Mouse (Mus musculus) kidney, embryonic 14.5 days (tissue): ENCODE measurements around the gene Ip6k1. TPM values are rescaled to one million over a fixed set of nuclear protein-coding genes. Genes with fewer than 3 reads are reported as not detected.

Source experiments
- ATAC-seq: fragments of 200-750 bp; cut with Nextera tagmentation; 2 replicates; pipeline ENCODE4 v1.8.0; 2017; ENCODE audit warnings: moderate number of reproducible peaks, mild to moderate bottlenecking, moderate TSS enrichment, moderate library complexity; ENCODE audit not compliant: low FRiP score, low TSS enrichment
- H3K27ac ChIP-seq: fragments of 300-500 bp; sonication (generic); 2 replicates; pipeline ENCODE4 v1.5.1; 2014; ENCODE audit warnings: low read depth, mild to moderate bottlenecking, low read length, moderate library complexity, mixed read lengths
- H3K27me3 ChIP-seq: fragments of 300-500 bp; sonication (generic); 2 replicates; pipeline ENCODE4 v1.6.1; 2014; ENCODE audit warnings: mild to moderate bottlenecking, low read length; ENCODE audit not compliant: control insufficient read depth, insufficient read depth
- H3K36me3 ChIP-seq: fragments of 300-500 bp; sonication (generic); 2 replicates; pipeline ENCODE4 v1.6.1; 2014; ENCODE audit warnings: low read length, mixed read lengths; ENCODE audit not compliant: control insufficient read depth, insufficient read depth
- H3K4me1 ChIP-seq: fragments of 300-500 bp; sonication (generic); 2 replicates; pipeline ENCODE4 v1.6.1; 2014; ENCODE audit warnings: low read length, mixed read lengths; ENCODE audit not compliant: control insufficient read depth, insufficient read depth
- H3K4me2 ChIP-seq: fragments of 300-500 bp; sonication (generic); replicated peaks from 2 replicates; pipeline ENCODE4 v1.6.1; 2014; ENCODE audit warnings: low read depth, mild to moderate bottlenecking, low read length
- H3K4me3 ChIP-seq: fragments of 300-500 bp; sonication (generic); 2 replicates; pipeline ENCODE4 v1.5.1; 2014; ENCODE audit warnings: mild to moderate bottlenecking, low read length
- H3K9ac ChIP-seq: fragments of 300-500 bp; sonication (generic); 2 replicates; pipeline ENCODE4 v1.6.1; 2014; ENCODE audit warnings: low read depth, mild to moderate bottlenecking, low read length, moderate library complexity
- H3K9me3 ChIP-seq: fragments of 300-500 bp; sonication (generic); 2 replicates; pipeline ENCODE4 v1.6.1; 2016; ENCODE audit warnings: low read length; ENCODE audit not compliant: control insufficient read depth
- WGBS: fragments of 180-500 bp; shearing (Covaris S2); extraction: QIAGEN DNeasy Blood & Tissue Kit; methylation state at CpG from one replicate; pipeline ENCODE4 v1.1.7; 2014; 5-methylcytosine and 5-hydroxymethylcytosine counted together
- polyA plus RNA-seq: library from polyadenylated mRNA; unstranded; fragments of >200 nt; fragmentation: Nextera tagmentation; extraction: Ambion mirVana; gene quantifications from 2 replicates; pipeline ENCODE4 v1.2.1, GENCODE M21; 2014

The Ip6k1 gene
- polyA plus RNA-seq, 1 experiment from 2014 or later = 28.4 TPM

GRCm38 (mm10) chr9:107986376-107986775, 15.9 kb upstream of the Ip6k1 start:
- H3K4me3 ChIP-seq = peak overlapping the region; percentile 53
- 5% methylated on average over 18 of the region's 18 CpGs for WGBS
- H3K27ac ChIP-seq = no peak overlapping the region; the same call in 1 of the 2 replicates
- no peaks in the 10 kb centered on the region for H3K9me3 ChIP-seq
- no peaks in the 10 kb centered on the region for H3K27me3 ChIP-seq
- H3K4me2 ChIP-seq = peak overlapping the region; percentile 45
- peak overlapping the region; percentile 79; the same call in 1 of the 2 replicates for H3K9ac ChIP-seq
- ATAC-seq = peak; percentile 25
- peaks cover 3% of the 10 kb centered on the region; the same call in 1 of the 2 replicates for H3K36me3 ChIP-seq
- peaks cover 32% of the 10 kb centered on the region for H3K4me1 ChIP-seq

GRCm38 (mm10) chr9:107987950-107988349, 14.4 kb upstream of the Ip6k1 start:
- WGBS = 66% methylated on average over 3 of the region's 3 CpGs
- H3K4me2 ChIP-seq = no peak overlapping the region
- peaks cover 3% of the 10 kb centered on the region; the same call in 1 of the 2 replicates for H3K36me3 ChIP-seq
- H3K4me1 ChIP-seq = peaks cover 17% of the 10 kb centered on the region
- H3K9me3 ChIP-seq = no peaks in the 10 kb centered on the region
- H3K27ac ChIP-seq = no peak overlapping the region; the same call in 1 of the 2 replicates
- no peak for ATAC-seq
- H3K9ac ChIP-seq = no peak overlapping the region
- no peaks in the 10 kb centered on the region for H3K27me3 ChIP-seq
- no peak overlapping the region for H3K4me3 ChIP-seq

GRCm38 (mm10) chr9:107992197-107992596, 10.1 kb upstream of the Ip6k1 start, which contains the start of gene Cdhr4:
TSS of gene Cdhr4 (plus strand) at chr9:107992497.
- no peaks in the 10 kb centered on the region for H3K9me3 ChIP-seq
- H3K4me2 ChIP-seq = no peak within 1 kb of the TSS
- no peak within 1 kb of the TSS for H3K9ac ChIP-seq
- ATAC-seq = no peak
- no peaks in the 10 kb centered on the region for H3K36me3 ChIP-seq
- 73% methylated on average over 2 of the region's 2 CpGs for WGBS
- no peak within 1 kb of the TSS for H3K4me3 ChIP-seq
- no peaks in the 10 kb centered on the region for H3K27me3 ChIP-seq
- H3K4me1 ChIP-seq = 0 out of 2 replicates have a peak, but pooled peaks cover 3% of the 10 kb centered on the region
- no peak within 1 kb of the TSS for H3K27ac ChIP-seq

GRCm38 (mm10) chr9:107993013-107993412, 9.3 kb upstream of the Ip6k1 start:
- WGBS = 94% methylated on average over 11 of the region's 11 CpGs
- Histone ChIP-seq H3K9ac (no peak overlapping the region), H3K27me3 (no peaks in the 10 kb centered on the region), H3K4me2 (no peak overlapping the region), H3K9me3 (no peaks in the 10 kb centered on the region), H3K36me3 (no peaks in the 10 kb centered on the region), H3K4me1 (no peaks in the 10 kb centered on the region), H3K4me3 (no peak overlapping the region), H3K27ac (no peak overlapping the region)
- no peak for ATAC-seq

GRCm38 (mm10) chr9:107994464-107994863, 7.8 kb upstream of the Ip6k1 start:
- no peak for ATAC-seq
- H3K4me3 ChIP-seq = no peak overlapping the region
- H3K4me2 ChIP-seq = no peak overlapping the region
- H3K27ac ChIP-seq = no peak overlapping the region
- no peaks in the 10 kb centered on the region for H3K4me1 ChIP-seq
- H3K9ac ChIP-seq = no peak overlapping the region
- H3K9me3 ChIP-seq = no peaks in the 10 kb centered on the region
- WGBS = 44% methylated on average over 2 of the region's 2 CpGs
- H3K36me3 ChIP-seq = no peaks in the 10 kb centered on the region
- H3K27me3 ChIP-seq = no peaks in the 10 kb centered on the region

- 95% methylated on average over 21 of the region's 21 CpGs for WGBS
- Histone ChIP-seq H3K36me3 (no peaks in the 10 kb centered on the region), H3K27ac (no peak overlapping the region), H3K9me3 (no peaks in the 10 kb centered on the region), H3K27me3 (no peaks in the 10 kb centered on the region), H3K4me3 (no peak overlapping the region), H3K9ac (no peak overlapping the region), H3K4me1 (no peaks in the 10 kb centered on the region), H3K4me2 (no peak overlapping the region)
- ATAC-seq = no peak
These were observed 6.8 kb upstream of the Ip6k1 start for GRCm38 (mm10) chr9:107995513-107995912.

GRCm38 (mm10) chr9:107996049-107996448, 6.3 kb upstream of the Ip6k1 start, which contains the start of gene Gm20662:
TSS of gene Gm20662 (plus strand) at chr9:107996349.
- H3K27me3 ChIP-seq = no peaks in the 10 kb centered on the region
- H3K36me3 ChIP-seq = no peaks in the 10 kb centered on the region
- ATAC-seq = no peak
- H3K9me3 ChIP-seq = no peaks in the 10 kb centered on the region
- H3K4me3 ChIP-seq = no peak within 1 kb of the TSS
- 91% methylated on average over 5 of the region's 5 CpGs for WGBS
- H3K4me2 ChIP-seq = no peak within 1 kb of the TSS
- no peak within 1 kb of the TSS for H3K9ac ChIP-seq
- no peaks in the 10 kb centered on the region for H3K4me1 ChIP-seq
- H3K27ac ChIP-seq = no peak within 1 kb of the TSS

- Histone ChIP-seq H3K9ac (peak overlapping the region; percentile 67), H3K27ac (peak overlapping the region; percentile 72), H3K36me3 (peaks cover 3% of the 10 kb centered on the region; the same call in 1 of the 2 replicates), H3K27me3 (no peaks in the 10 kb centered on the region), H3K4me3 (peak overlapping the region; percentile 60), H3K4me2 (peak overlapping the region; percentile 80), H3K4me1 (peaks cover 15% of the 10 kb centered on the region), H3K9me3 (no peaks in the 10 kb centered on the region)
- WGBS = under 1% methylated on average over 50 of the region's 50 CpGs
- peak; percentile 67 for ATAC-seq
These were observed 653 bp downstream of the Ip6k1 start for GRCm38 (mm10) chr9:108002778-108003530.

- Histone ChIP-seq H3K4me1 (peaks cover 15% of the 10 kb centered on the region), H3K4me2 (peak overlapping the region; percentile 80), H3K27ac (peak overlapping the region; percentile 72), H3K9ac (peak overlapping the region; percentile 67), H3K27me3 (no peaks in the 10 kb centered on the region), H3K9me3 (no peaks in the 10 kb centered on the region), H3K4me3 (peak overlapping the region; percentile 60), H3K36me3 (peaks cover 3% of the 10 kb centered on the region; the same call in 1 of the 2 replicates)
- no peak for ATAC-seq
- 4% methylated on average over 8 of the region's 8 CpGs for WGBS
These were observed 1.2 kb downstream of the Ip6k1 start for GRCm38 (mm10) chr9:108003531-108003890.
